Mouse (Mus musculus): Measurements from ENCODE around the gene Ern1.
"Not testable (repeated sequence)": the region's sequence is repeated elsewhere in the genome, so short reads cannot be mapped to it uniquely, and the experiment has no call there.

The Ern1 gene

DNA sequence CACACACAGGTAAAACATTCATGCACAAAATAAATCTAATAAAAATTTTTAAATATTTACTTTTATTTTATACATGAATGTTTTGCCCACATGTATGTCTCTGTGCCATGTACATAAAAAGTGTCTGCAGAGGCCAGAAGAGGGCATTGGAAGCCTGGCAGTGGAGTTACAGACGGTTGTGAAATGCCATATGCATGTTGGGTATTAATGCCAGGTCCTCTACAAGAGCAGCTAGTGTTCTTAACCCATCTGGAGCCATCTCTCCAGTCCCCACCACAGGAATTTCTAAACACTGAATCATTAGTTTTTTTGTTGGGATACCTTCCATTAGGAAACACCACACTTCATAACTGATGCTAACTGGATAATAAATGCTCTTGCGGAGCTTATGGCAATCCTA, 50.1 kb downstream of the Ern1 start:
- DNase-seq (ENCODE audit: low read depth, low spot score), result no peak

DNA sequence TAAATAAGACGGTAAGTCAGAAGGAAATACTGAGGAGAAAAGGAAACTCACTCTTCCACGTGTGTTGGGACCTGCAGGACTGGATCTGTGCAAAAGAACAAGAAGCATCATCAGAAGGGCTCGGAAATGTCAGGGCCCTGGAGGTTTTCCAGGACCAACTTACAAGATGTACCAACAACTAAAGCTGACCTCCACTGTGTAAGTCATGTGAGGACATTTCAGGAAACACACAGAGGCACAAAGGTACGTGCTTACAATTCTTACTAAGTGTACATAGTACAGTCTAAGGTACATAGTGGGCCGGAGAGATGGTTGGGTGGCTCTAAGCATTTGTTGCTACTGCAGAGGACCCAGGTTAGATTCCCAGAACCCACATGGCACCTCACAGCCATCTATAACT, 50.6 kb downstream of the Ern1 start:
- no peak for DNase-seq (ENCODE audit: low read depth, low spot score)

DNA sequence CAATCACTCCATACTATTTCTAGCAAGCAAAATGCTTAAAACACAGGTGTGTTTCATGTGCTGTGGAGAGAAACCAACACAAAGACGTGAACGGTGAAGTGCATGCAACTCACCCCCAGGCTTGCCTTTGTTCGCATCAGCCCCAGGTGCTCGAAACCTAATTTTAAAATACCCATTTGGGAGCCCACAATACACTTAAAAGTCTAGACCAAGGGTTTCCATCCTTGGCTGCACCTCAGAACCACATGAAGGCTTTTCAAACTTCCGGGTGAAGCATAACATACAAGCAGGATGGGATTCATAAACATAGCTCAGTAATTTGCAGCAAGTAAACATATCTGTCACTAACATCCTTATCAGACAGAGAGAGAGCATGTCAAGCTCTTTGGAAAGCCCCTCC, 57.3 kb downstream of the Ern1 start:
- no peak for DNase-seq (ENCODE audit: low read depth, low spot score)

DNA sequence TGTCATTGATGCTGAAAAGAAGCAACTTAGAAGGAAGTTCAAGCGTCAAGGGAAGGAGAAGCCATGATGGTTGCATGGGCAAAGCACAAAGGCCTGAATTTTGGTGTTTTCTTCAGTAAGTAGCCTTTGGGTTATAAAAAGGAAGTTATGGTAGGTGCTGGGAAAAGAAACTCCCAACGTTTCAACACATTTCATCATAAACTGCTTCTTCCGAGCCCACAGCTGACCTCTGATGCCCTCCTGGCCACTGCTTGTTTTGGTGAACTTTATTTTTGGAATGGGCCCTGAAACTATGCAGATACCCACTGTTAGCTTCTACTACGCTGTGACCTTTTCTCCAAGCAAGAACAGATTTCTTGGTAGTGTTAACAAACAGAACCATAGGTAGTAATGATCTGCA, 58.0 kb downstream of the Ern1 start:
- DNase-seq (ENCODE audit: low read depth, low spot score), result no peak

DNA sequence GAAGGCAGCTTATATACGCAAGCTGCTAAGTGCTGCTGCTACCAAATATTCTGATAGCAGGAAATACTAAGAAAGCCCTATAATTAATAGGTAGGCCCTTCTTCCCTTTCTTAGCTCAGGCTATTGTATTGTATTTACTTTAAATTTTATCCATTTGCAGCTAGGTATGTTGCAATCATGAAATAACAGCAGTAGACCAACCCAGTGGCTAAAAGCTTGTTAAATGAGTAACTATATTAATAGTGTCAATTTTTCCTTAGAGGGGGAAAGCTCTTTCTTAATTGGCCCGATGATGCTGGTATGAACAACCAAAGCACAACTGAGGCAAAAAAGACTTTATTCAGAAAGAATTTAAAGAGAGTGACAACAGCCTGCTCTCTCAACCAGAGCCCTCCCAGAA, 59.1 kb downstream of the Ern1 start:
- DNase-seq (ENCODE audit: low read depth, low spot score), result no peak

DNA sequence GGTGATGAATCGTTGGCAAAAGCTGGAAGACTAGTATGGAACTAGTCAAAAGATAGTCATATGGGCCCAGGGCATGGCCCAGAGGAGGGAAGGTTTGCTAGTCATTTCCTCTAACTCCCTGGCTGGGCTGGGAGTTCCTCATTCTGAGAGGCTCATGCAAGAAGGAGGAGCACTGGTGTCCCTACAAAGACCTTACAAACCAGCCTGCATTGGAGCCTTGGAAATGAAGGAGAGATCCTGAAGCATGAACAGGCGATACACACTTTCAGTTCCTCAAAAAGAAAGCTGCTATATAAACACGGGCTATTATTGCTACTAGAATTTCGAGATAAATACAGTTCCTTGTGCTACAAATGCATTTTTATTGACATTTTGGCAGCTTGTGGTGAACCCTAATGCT, 59.5 kb downstream of the Ern1 start:
- no peak for DNase-seq (ENCODE audit: low read depth, low spot score)

DNA sequence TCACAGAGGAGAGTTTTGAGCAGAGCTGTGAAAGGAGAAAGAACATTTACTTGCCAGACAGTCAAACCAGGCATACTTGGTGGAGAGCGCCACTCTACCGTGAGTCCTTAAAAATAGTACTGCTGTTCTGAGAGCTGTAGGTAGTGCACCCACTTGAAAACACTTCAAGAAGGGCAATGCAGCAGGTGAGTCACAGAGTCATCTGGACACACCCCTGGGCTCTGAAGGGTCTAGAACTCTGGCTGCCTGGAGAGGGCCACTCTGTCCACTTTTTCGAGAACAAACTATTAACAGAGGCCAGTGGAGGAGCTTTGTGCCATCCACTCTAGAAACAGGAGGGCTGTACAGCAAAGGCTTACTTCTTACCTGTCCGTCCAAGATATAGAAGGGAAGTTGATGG, 61.2 kb downstream of the Ern1 start:
- no peak for DNase-seq (ENCODE audit: low read depth, low spot score)

DNA sequence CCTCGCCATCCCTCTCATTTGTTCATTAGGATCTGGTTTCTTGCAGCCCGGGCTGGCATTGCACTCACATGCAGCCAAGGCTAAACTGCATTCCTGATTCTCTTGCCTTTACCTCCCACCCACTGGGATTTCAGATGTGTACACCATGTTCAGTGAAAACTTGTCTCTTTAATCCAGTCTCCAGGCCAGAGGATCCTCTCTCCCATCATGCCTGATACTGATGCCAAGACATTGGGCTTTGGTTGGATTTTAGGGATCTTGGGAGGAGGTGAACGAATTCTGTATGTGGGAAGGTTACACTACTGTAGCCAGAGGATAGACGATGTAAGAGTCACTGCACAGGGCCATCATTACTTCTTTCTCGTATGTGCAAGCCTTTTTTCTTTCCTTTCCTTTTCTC, 62.5 kb downstream of the Ern1 start:
- no peak for DNase-seq (ENCODE audit: low read depth, low spot score)

DNA sequence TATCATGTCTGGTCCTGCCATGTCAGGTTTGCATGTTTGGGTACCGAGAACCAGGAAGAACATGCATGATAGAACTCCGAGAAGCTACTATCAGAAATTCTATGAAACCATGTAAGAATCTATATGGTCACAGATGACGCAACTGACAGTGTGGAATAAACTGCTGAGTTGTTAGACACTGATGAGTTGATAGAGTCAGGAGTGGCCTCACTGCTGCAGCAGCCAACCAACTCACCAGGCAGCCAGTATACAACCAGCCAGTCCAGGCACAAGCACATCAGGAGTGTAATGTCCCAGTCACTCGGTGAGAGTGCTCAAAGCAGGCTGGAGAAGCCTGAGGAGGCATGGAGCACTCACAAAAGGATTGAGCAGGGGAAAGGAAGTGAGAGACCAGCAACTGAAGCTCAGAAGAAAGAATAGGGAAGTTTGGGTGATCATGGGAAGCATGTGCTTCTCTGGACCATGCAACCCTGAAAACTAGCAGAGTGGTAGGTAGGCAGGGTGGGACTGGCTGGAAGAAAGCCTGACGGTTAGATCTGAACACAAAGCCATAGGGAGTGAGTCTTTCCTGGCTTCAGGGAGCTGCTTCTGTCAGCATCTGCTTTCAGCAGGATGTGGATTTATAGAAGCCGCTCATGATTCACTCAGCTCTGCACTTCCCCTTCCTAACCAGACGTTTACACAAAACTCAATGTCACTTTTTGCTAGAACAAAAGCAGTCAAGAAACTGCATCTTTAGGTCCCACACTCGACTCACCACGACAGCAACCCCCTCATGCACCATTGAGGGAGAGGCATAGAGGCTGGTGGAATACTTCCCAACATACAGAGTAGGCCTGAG, 68.2 kb downstream of the Ern1 start:
- no peak for DNase-seq (ENCODE audit: low read depth, low spot score)

DNA sequence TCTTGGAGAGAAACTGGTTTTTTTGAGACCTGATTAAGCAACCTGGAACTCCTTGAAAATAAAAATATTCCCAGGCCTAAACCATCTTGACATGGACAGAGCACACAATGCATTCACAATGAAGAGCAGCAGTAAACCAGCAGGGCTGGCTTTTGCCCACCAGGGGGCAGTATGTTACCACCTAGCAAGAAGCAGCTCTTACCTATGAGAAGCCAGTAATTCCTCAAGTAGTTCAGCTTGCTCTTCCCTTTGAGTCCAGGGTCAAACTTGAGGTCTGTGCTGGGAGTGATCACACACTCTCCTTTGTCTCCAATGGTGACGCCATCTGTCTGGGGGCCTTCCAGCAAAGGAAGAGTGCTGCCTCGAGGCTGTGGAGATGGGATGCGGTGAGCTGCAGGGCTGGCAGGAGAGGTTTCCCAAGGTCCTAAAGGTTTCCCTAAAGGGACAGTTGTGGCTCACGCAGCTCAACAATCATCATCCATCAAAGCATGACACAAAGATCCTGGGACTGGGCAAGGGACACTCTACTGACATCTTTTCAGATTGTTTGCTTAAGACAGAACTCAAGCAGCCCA, 68.9 kb downstream of the Ern1 start:
- peak; percentile 90 for DNase-seq (ENCODE audit: low read depth, low spot score)

DNA sequence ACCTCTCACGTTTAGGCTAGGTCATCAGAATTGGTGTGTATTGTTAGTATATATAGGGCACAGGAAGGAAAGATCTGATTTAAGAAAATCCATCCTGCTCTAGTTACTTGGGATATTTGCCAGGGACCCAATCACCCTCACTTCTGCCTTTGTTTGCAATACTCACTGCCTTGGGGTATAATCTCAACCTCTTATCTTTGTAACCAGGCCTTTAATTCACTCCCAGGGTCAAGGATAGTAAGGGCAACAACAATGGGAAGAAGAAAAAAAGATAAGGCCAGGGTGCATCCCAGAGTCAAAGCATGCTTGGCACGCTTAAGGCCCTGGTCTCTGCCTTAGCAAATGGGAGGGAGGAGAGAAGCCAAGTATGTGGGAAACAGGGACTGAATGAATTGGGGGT, 69.8 kb downstream of the Ern1 start:
- no peak for DNase-seq (ENCODE audit: low read depth, low spot score)

DNA sequence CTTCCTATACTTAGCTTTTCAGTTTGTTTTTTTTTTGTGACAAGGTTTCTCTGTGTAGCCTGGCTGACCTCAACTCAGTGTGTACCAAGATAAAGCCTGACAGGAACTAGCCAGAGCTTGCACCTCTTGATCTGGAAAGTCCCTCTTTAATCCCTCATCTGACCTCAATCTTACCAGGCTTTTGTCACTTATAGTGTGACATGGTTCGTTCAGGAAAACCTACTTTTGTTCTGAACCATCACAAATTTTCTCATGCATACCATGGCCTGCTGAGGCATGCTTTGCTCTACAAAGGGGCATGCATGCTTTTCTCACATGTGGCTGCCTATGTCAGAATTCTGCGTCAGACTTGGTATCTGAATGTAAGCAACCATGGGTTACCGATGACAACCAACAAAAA, 71.3 kb downstream of the Ern1 start:
- DNase-seq (ENCODE audit: low read depth, low spot score), result no peak

DNA sequence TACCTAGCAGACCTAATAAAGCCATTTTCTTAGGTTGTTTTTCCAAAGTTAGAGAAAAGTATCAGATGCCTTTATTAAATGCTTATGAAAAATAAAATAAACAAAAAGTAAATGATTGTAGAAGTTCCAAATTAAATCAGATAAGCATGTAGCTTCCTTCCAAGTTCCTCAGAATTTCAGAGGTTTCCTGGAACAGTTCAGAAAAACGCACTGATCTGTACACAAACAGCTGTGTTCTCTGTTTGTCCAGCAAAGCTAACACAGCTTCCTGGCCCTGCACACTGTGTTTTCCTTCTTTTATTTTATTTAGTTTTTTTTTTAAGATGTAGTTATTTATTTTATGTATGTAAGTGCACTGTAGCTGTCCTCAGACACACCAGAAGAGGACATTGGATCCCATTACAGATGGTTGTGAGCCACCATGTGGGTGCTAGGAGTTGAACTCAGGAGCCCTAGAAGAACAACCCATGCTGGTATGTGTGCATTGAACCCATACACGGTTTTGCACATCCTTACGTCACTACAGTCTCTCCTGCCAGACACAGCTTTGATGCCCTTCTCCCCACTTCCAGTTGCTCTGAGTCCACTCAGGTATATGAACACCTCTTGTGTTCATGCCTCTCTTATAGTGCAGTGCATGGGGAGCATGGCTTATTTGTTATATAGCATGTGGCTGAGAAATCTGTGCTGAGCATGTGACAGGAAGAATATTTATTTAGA, 74.9 kb downstream of the Ern1 start:
- no peak for DNase-seq (ENCODE audit: low read depth, low spot score)

DNA sequence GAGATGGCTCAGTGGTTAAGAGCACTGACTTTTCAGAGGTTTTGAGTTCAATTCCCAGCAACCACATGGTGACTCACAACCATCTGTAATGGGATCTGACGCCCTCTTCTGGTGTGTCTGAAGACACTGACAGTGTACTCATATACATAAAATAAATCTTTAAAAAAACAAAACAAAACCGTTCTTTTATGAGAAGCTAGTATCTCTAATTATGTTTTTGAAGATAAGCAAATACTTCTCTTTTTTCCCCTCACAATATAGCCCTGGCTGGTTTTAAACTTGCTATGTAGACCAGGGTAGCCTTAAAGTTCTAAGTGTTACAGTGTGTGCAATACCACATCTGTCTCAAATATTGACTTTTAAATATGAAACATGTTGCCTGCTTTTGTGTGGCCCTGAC, 76.5 kb downstream of the Ern1 start:
- no peak for DNase-seq (ENCODE audit: low read depth, low spot score)

DNA sequence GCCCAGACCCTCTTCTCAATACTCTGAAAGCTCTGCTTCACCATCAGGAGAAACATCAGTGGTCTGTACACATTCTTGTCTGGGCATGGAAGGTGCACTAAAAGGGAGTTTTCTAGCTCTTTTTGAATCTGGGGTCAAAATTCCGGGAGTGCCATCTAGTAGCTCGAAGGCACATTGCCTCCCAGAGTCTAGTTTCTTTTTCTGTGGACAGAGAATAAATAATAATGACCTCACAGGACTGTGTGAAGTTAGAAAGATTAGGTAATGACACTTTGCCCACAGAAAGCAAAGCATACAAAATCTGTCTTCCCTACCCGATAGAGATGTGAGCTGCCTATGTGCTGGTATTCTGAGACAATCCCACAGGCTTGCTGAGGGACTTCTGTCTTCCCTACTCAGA, 77.1 kb downstream of the Ern1 start:
- DNase-seq (ENCODE audit: low read depth, low spot score), result no peak

DNA sequence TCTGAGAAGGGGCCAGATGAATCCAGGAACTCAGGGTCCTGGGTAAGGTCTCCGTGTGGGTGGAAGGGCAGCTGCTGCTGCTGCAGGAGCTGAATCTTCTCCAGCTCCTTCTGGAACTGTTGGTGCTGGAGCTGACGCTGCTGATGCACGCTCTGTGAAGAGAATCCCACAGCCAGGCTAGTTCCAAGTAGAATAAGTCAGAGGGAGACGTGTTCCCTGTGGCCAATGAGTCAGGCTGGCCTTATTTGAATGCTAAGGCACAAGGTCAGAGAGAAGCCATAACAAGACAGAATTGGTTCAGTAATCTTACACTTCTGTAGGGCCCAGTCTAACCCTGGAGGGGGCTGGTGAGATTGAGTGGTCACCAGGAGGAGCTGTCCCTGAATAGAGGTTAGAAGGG, 77.6 kb downstream of the Ern1 start:
- DNase-seq (ENCODE audit: low read depth, low spot score), result no peak

DNA sequence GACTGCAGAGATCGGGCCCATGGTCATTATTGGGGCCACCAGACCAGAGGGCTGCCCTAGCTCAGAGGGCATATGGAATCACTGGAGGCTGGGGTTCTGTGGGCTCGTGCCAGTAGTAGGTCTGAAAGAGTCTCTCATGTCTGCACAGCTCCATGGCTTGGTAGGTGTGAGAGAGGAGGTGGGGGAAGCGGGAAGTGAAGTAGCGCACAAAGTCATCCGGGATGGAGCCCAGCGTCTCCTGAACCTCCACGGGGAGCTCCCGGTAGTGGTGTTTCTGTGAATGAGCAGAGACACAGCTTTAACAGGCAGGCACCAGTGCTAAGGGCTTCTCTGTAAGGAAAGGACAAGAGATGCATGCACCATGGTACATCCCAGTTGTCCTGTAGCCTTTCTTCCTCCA, 89.2 kb downstream of the Ern1 start:
- no peak for DNase-seq (ENCODE audit: low read depth, low spot score)

DNA sequence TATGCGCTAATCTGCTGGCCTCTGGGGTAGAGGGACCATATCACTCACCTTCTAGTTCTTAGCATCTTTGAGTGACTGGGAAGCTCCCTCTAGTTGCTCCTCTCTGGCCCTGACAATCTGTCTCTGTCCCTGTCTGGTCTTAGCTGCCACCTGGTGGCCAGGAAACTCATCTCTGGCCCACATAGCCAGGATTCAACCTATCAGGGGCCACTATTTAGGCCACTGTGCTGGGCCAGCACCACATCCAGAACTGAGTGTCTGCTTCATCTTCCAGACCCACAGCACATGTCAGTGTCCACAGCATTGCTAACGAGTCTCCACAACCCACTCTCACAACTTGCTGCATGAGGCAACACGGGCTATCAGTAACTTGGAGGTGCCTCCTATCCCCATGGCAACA, 90.0 kb downstream of the Ern1 start:
- DNase-seq (ENCODE audit: low read depth, low spot score), result peak; percentile 42

DNA sequence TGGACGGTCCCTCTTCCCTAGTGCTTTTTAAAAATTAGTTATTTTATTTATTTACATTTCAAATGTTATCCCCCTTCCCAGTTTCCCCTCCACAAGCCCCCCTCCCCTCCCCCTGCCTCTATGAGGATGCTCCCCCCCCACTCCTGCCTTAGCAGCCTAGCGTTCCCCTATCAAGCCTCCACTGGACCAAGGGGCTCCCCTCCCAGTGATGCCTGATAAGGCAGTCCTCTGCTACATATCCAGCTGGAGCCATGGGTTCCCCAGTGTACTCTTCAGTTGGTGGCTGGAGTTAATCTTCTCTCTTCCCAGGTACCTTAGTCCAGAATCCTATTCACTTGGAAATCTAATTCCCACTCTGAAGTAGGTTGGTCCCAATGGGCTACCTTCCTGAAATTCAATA, 93.6 kb downstream of the Ern1 start:
- DNase-seq (ENCODE audit: low read depth, low spot score), result not testable (repeated sequence)

DNA sequence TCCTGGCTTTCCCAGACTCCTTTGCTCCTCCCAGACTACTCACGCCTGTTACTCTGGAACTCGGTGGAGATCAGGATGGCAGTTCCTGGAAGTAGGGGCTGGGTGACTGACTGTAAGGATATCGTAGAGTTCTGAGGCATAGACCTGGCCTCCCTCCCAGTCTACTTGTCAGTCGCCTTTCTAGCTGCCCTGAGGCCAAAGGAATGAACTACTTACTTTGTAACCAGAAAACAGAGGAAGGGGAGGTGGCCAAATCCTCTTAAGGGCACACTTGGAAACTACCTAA, 94.4 kb downstream of the Ern1 start:
- peak; percentile 33 for DNase-seq (ENCODE audit: low read depth, low spot score)

DNA sequence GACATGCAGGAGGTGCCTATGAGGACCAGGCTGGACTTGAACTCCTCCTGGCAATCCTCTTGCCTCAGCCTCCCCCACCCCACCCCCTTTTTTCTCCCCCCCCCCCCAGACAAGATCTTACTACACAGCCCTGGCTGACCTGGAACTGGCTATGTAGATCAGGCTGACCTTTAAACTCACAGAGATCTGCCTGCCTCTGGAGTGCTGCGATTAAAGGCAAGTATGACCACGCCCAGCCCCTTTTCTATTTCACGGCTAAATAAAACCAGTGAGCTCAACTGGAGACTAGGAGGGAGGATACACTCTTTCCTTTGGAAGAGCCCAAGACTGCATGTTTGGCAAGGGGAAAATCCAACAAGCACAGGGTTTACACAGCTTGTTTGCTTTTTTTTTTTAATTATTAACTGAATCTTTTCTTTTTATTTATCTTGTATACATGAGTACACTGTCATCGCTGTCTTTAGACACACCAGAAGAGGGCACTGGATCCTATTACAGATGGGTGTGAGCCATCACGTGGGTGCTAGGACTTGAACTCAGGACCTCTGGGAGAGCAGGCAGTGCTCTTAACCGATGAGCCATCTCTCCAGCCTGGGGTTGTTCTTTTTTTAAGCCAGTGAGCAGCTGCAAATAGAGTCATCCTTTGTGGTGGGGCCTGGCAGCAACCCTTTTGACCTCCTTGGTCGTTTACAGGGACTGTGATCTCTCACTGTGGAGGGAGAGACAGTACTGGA, 94.9 kb downstream of the Ern1 start:
- DNase-seq (ENCODE audit: low read depth, low spot score), result peak; percentile 79

DNA sequence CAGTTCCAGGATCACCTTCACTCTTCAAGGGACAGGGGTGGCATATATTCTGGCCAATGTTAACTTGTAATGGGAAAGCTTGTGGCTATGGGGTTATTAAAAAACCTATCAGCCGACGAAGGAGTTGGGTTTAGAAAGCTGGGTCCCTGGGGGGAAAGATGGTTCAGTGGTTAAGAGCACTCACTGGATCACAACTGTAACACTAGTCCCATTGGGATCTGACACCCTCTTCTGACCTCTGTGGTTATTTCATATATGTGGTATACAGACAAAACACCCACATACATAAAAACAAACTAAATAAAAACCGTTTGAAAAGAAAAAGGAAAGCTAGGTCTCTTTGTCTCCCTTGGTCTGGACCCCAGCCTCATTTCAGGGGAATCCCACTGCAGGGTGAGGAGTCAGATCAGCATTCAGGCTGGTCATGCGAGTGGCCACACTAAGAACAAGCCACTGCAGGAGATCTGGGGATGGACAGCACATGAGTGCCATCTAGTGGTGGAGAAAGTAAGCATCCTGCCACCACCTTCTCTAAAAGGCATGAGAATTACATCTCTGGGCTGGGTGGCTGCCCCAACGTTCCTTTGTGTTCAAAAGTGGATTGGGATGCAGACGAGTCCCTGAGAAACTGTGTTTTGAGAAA, 96.0 kb downstream of the Ern1 start:
- DNase-seq (ENCODE audit: low read depth, low spot score), result peak; percentile 84
